Mouse (Mus musculus): ENCODE results near the gene A930017K11Rik. TPM values are rescaled to one million over a fixed set of nuclear protein-coding genes. Genes with fewer than 3 reads are reported as not detected.

The A930017K11Rik gene
- total RNA-seq (2014; rRNA removed; ENCODE audit: low replicate concordance) (not detected in 2 replicates), polyA plus RNA-seq (2015; fragmentation: Nextera tagmentation; extraction: Ambion mirVana) (not detected in 2 replicates)

DNA sequence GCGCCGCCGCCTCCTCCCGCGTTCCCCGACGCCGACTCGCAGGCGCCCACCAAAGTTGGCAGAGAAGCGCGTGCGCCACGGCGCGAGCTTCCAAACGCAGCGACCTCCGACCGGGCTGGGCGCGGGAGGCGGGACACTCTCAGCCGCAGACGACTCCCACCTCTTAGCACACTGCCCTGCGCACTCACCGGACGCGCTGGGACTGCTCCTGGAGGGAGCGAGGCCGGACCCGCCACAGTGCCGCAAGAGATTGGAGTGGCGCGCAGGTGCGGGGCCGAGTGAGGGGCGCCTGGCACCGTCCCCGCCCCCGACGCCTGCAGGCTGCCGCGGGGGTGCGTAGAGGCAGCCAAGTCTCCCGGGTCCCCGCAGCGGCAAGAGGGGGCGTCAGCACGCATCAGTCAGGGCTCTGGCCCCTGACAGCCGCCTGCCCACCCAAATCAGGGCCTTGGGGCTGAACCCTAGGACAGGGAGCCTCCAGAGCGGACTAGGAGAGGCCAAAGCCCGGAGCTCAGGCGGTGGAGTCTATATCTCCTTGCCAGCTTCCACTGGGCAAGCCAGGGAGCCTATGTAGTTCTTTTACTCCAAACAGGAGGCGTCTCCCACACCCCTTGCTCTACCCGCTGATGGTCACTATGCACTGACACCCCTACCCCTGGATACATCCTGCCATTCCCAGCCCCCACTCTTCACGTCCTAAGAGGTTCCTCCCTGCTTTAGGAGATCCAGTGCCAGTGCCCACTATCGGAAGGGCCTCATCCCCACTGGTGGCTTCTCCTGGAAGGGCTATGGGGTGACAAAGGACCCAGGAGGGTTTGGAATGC, at the start of gene A930017K11Rik:
A930017K11Rik (minus strand) TSS at position 763 of the 821 bp plus-strand sequence.
- DNase-seq (ENCODE audit: low spot score), result no peak
- H3K27ac ChIP-seq (ENCODE audit: low read depth), result no peak within 1 kb of the TSS

DNA sequence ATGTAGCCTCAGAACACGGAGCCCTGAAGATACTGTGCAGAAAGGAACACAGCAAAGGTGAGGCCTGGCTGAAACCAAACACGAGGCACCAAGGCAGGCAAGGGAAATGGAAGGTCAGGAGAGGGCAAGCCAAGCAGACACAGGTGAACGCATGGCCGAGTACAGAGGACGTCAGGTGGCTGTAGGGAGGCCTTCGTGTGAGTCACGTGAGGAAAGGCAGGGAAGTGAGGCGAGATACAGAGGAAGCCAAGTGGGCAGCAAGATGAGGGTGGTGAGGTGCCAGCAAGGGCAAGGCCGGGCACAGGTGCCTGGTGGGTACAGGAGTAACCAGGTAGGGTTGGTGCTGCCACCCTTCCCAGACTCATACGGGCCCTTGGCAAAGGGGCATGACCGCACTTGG, 46.1 kb upstream of the A930017K11Rik start:
- peaks cover 39% of the 10 kb centered on the region for H3K36me3 ChIP-seq (replicated peaks; ENCODE audit: control insufficient read depth, insufficient read depth, low read length)
- no peak for ATAC-seq (ENCODE audit: insufficient read depth, low read depth)
- 92% methylated on average over 11 of the region's 11 CpGs for WGBS

More for the DNA sequence above, at the start of gene A930017K11Rik:
- no peak for ATAC-seq (ENCODE audit: insufficient read depth, low read depth)
- Histone ChIP-seq H3K4me1 (ENCODE audit: control insufficient read depth, insufficient read depth) (no peaks in the 10 kb centered on the region), H3K4me2 (ENCODE audit: low read depth, low read length) (peak within 1 kb of the TSS; percentile 65), H3K9me3 (replicated peaks; ENCODE audit: control insufficient read depth, low read length) (no peaks in the 10 kb centered on the region), H3K36me3 (replicated peaks; ENCODE audit: control insufficient read depth, insufficient read depth, low read length) (no peaks in the 10 kb centered on the region), H3K27me3 (ENCODE audit: control insufficient read depth, insufficient read depth, low read length) (peaks cover 39% of the 10 kb centered on the region), H3K4me3 (ENCODE audit: low read depth, low read length) (peak within 1 kb of the TSS; percentile 37), H3K9ac (replicated peaks; ENCODE audit: low read depth, low read length) (no peak within 1 kb of the TSS)
- TF ChIP-seq EP300 (IDR thresholded peaks at IDR 0.05; ENCODE audit: low read depth), result no peak
- no peak for TF ChIP-seq CTCF (IDR thresholded peaks at IDR 0.05; ENCODE audit: low read depth)
- WGBS, result 1% methylated on average over 54 of the region's 58 CpGs

DNA sequence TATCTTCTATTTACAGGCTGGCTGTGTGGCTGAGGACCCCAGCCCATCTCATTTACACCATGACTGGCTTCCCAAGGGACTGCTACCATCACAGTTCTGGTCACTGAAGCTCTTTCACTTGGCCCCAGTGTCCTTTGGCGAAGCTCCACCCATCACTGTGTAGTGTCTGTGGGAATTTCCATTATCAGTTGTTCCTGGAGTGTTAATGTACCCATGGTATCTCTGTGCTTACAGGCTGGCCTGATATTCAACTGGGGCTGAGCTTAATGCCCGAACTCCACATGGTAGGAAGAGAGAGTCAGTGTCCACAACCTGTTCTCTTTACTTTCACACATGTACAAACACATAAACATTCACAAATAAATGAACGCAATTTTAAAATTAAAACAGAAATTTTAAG, 41.1 kb upstream of the A930017K11Rik start:
- Histone ChIP-seq H3K27ac (ENCODE audit: low read depth) (no peak overlapping the region), H3K4me2 (ENCODE audit: low read depth, low read length) (no peak overlapping the region), H3K27me3 (ENCODE audit: control insufficient read depth, insufficient read depth, low read length) (no peaks in the 10 kb centered on the region), H3K9ac (replicated peaks; ENCODE audit: low read depth, low read length) (no peak overlapping the region), H3K36me3 (replicated peaks; ENCODE audit: control insufficient read depth, insufficient read depth, low read length) (peaks cover 66% of the 10 kb centered on the region), H3K9me3 (replicated peaks; ENCODE audit: control insufficient read depth, low read length) (no peaks in the 10 kb centered on the region), H3K4me1 (ENCODE audit: control insufficient read depth, insufficient read depth) (no peaks in the 10 kb centered on the region), H3K4me3 (ENCODE audit: low read depth, low read length) (no peak overlapping the region)
- DNase-seq (ENCODE audit: low spot score), result no peak
- ATAC-seq (ENCODE audit: insufficient read depth, low read depth), result no peak
- TF ChIP-seq CTCF (IDR thresholded peaks at IDR 0.05; ENCODE audit: low read depth) (no peak), EP300 (IDR thresholded peaks at IDR 0.05; ENCODE audit: low read depth) (no peak)
- WGBS, result 61% methylated on average over 3 of the region's 3 CpGs

More for the DNA sequence above, 46.1 kb upstream of the A930017K11Rik start:
- H3K4me3 ChIP-seq (ENCODE audit: low read depth, low read length), result no peak overlapping the region
- no peak overlapping the region for H3K9ac ChIP-seq (replicated peaks; ENCODE audit: low read depth, low read length)
- H3K4me1 ChIP-seq (ENCODE audit: control insufficient read depth, insufficient read depth), result no peaks in the 10 kb centered on the region
- no peak for TF ChIP-seq CTCF (IDR thresholded peaks at IDR 0.05; ENCODE audit: low read depth)
- no peak for TF ChIP-seq EP300 (IDR thresholded peaks at IDR 0.05; ENCODE audit: low read depth)
- no peak for DNase-seq (ENCODE audit: low spot score)
- H3K9me3 ChIP-seq (replicated peaks; ENCODE audit: control insufficient read depth, low read length), result no peaks in the 10 kb centered on the region
- no peak overlapping the region for H3K27ac ChIP-seq (ENCODE audit: low read depth)
- H3K4me2 ChIP-seq (ENCODE audit: low read depth, low read length), result no peak overlapping the region
- H3K27me3 ChIP-seq (ENCODE audit: control insufficient read depth, insufficient read depth, low read length), result no peaks in the 10 kb centered on the region

DNA sequence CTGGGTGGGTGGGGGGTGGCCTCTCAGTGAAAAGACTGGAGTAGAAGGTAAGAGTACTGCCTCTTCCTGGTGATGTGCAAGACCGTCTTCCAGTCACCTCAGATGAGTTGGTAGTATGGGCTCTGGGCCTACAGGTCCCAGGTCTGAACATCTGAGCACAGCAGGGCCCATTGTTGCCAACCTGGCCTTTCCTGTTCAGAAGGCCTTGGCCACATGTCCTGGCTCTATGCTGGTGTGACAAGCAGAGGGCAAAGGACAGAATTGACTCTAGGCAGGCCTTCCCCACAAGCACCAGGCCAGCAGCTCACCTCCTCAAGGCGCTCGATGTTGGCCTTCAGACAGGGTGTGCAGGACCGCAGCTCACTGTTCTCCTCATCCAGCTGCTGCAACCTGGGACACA, 39.9 kb upstream of the A930017K11Rik start:
- TF ChIP-seq EP300 (IDR thresholded peaks at IDR 0.05; ENCODE audit: low read depth), result no peak
- no peak for TF ChIP-seq CTCF (IDR thresholded peaks at IDR 0.05; ENCODE audit: low read depth)
- H3K4me1 ChIP-seq (ENCODE audit: control insufficient read depth, insufficient read depth), result no peaks in the 10 kb centered on the region
- H3K9ac ChIP-seq (replicated peaks; ENCODE audit: low read depth, low read length), result no peak overlapping the region
- no peaks in the 10 kb centered on the region for H3K9me3 ChIP-seq (replicated peaks; ENCODE audit: control insufficient read depth, low read length)
- H3K27ac ChIP-seq (ENCODE audit: low read depth), result no peak overlapping the region
- no peak overlapping the region for H3K4me3 ChIP-seq (ENCODE audit: low read depth, low read length)
- no peak overlapping the region for H3K4me2 ChIP-seq (ENCODE audit: low read depth, low read length)
- ATAC-seq (ENCODE audit: insufficient read depth, low read depth), result no peak
- peaks cover 59% of the 10 kb centered on the region for H3K36me3 ChIP-seq (replicated peaks; ENCODE audit: control insufficient read depth, insufficient read depth, low read length)
- H3K27me3 ChIP-seq (ENCODE audit: control insufficient read depth, insufficient read depth, low read length), result no peaks in the 10 kb centered on the region
- DNase-seq (ENCODE audit: low spot score), result no peak
- WGBS, result 94% methylated on average over 4 of the region's 4 CpGs

DNA sequence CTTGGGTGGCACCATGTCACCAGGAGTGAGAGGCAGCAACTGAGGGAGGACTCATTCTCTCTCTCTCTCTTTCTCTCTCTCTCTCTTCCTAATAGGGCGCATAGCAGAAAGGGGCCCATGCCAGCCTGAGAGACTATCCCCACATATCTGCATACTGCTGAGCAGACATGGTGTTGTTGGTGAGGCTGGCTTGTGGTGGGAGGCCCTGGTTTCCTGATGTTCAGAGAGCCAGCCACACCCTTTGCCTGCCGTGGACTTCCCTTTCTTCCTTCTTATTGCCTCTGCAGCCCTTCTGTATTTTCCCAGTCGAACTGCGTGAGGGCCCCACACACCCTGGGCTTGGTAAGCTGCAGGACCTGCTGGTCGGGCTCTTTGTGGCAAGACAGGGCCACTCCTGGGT, 38.0 kb upstream of the A930017K11Rik start:
- ATAC-seq (ENCODE audit: insufficient read depth, low read depth) (no peak), DNase-seq (ENCODE audit: low spot score) (no peak)
- Histone ChIP-seq H3K27ac (ENCODE audit: low read depth) (no peak overlapping the region), H3K9ac (replicated peaks; ENCODE audit: low read depth, low read length) (no peak overlapping the region), H3K36me3 (replicated peaks; ENCODE audit: control insufficient read depth, insufficient read depth, low read length) (peaks cover 48% of the 10 kb centered on the region), H3K27me3 (ENCODE audit: control insufficient read depth, insufficient read depth, low read length) (no peaks in the 10 kb centered on the region), H3K9me3 (replicated peaks; ENCODE audit: control insufficient read depth, low read length) (no peaks in the 10 kb centered on the region), H3K4me3 (ENCODE audit: low read depth, low read length) (no peak overlapping the region), H3K4me2 (ENCODE audit: low read depth, low read length) (no peak overlapping the region), H3K4me1 (ENCODE audit: control insufficient read depth, insufficient read depth) (no peaks in the 10 kb centered on the region)
- 83% methylated on average over 5 of the region's 5 CpGs for WGBS
- no peak for TF ChIP-seq EP300 (IDR thresholded peaks at IDR 0.05; ENCODE audit: low read depth)
- TF ChIP-seq CTCF (IDR thresholded peaks at IDR 0.05; ENCODE audit: low read depth), result no peak

Data from heart, postnatal 0 days (tissue).